Mouse (Mus musculus): Measurements from ENCODE around the gene Sag.
A peak's percentile ranks its signal among the peaks of the same experiment; 100 is the strongest.
"Not testable (repeated sequence)": the region's sequence is repeated elsewhere in the genome, so short reads cannot be mapped to it uniquely, and the experiment has no call there.

Gene Sag

DNA sequence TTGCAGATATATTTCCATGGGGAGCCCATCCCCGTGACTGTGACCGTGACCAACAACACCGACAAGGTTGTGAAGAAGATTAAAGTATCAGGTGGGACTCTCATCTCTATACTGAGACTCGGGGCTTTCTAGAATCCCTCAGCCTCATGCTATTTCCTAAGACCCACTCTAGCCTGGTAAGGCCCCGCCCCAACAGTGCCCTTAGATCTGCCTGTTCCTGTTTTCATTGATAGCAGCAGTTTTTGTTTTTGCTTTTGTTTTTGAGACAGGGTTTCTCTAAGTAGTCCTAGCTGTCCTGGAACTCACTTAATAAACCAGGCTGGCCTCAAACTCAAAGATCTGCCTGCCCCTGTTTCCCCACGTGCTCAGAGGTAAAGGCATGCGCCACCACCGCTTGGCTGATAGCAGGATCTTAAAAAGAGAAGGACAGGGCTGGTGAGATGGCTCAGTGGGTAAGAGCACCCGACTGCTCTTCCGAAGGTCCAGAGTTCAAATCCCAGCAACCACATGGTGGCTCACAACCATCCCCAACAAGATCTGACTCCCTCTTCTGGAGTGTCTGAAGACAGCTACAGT is 21.0 kb downstream of the Sag start:
- DNase-seq (ENCODE audit: low spot score), result no peak

GRCm38 (mm10) chr1:87825281-87825680 is 21.8 kb downstream of the Sag start:
- no peak for DNase-seq (ENCODE audit: low spot score)

GRCm38 (mm10) chr1:87825991-87826390 is 22.5 kb downstream of the Sag start:
- DNase-seq (ENCODE audit: low spot score), result no peak

DNA sequence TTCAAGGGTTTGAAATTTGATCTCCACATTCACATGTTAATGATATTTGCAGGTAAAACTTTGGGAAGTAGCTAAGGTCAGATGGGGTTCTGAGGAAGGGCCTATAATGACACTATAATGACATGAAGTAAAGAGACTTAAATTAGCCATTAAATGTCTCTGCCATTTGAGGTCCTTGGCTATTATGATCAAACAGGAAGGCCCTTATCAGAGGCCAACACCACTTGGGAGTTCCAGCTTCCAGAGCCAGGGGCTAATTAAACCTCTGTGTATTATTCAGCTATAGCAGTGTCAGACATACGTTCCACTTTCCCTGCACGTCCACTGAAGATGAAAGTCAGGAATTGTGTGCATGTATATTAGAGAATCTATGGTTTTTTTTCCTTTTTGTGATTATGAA is 23.0 kb downstream of the Sag start:
- DNase-seq (ENCODE audit: low spot score), result no peak

- DNase-seq (ENCODE audit: low spot score), result not testable (repeated sequence)
These were observed 24.0 kb downstream of the Sag start for GRCm38 (mm10) chr1:87827476-87827875.

DNA sequence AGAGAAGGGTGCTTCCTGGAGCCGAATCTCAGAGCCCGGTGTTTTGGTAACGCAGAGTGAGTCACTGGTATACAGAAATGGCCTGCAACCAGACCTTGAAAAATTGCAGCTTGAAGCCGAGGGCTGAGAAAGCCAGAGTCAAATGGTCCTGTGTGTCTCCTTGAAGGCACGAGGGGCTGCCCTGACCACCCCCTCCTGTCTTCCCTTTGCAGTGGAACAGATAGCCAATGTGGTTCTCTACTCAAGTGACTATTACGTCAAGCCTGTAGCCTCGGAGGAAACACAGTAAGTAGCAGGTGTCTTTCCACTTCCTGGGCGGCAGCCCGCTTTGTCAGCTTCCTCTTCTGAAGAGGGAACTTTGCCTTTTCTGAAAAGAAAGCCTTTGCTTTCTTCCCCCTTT is 24.7 kb downstream of the Sag start:
- no peak for DNase-seq (ENCODE audit: low spot score)

DNA sequence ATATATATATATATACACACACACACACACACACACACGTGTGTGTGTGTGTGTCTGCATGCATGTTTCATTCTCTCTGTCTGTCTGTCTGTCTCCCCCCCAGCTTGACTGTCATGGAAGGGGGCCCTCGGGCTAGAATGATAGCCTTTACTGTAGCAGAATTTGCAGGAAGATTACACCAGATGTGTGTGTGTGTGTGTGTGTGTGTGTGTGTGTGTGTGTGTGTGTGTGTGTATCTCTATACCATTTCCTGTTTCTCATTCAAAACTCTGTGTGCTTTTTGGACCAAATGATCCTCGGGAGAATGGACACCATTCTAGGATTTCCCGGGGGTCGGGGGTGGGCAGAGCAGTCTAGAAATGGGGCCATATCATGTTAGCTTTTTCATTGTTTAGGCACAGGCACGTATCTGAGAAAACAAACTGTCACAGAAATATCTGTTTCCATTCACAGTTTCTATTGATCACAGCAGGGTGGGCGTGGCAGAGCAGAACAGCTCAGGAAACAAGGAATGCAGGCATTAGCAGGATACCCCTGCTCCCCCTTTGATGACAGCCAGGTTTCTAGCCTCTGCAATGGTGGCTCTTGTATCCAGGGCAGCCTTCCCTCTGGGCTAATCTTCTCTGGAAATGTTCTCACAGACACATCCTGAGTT is 25.6 kb downstream of the Sag start:
- no peak for DNase-seq (ENCODE audit: low spot score)

DNA sequence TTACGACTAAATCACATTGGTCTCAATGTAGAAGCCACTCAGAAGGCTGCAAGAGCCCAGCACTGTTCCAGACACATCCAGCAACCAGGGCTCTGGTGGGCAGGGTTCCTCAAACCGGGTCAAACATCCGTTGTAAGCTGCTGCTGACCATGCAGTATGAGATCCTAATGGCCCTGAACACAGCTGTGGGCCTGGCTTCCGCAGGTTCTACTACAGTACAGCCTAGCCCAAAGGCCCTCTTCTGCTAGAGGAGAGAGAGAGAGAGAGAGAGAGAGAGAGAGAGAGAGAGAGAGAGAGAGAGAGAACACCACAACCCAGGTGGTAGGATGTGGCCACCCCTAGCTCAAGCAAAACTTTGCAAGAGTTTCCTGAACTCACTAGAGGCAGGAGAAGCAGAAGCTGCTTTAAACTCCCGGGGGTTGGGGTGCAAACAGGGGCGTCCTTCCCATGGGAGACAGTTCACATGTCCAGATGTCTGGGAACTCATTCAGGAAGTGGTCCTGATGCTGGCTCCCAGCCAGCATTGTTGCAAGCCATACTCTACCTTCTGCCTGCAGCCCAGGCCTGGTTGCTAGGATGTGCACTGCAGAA is 26.2 kb downstream of the Sag start:
- DNase-seq (ENCODE audit: low spot score), result no peak

- DNase-seq (ENCODE audit: low spot score), result no peak
These were observed 33.0 kb downstream of the Sag start for GRCm38 (mm10) chr1:87836453-87836852.

DNA sequence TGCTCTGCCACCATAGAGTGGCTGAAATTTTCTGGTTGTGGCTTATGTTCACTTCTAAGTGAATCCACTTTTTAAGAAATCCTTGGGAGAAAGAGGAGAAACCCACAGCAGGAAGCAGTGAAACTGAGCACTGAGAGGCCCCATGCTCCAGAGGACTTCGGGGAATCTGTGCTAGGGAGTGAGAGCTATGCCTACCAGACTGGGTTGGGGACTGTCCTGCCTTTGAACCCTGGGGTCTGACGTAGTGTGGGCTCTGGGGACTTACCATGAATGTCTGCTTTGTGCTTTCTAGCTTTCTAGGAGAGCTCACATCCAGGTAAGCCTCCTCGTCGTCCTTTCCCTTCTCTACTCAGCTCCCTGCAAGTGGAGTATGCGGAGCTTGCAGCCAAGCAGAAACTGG is 33.5 kb downstream of the Sag start:
- DNase-seq (ENCODE audit: low spot score), result no peak

DNA sequence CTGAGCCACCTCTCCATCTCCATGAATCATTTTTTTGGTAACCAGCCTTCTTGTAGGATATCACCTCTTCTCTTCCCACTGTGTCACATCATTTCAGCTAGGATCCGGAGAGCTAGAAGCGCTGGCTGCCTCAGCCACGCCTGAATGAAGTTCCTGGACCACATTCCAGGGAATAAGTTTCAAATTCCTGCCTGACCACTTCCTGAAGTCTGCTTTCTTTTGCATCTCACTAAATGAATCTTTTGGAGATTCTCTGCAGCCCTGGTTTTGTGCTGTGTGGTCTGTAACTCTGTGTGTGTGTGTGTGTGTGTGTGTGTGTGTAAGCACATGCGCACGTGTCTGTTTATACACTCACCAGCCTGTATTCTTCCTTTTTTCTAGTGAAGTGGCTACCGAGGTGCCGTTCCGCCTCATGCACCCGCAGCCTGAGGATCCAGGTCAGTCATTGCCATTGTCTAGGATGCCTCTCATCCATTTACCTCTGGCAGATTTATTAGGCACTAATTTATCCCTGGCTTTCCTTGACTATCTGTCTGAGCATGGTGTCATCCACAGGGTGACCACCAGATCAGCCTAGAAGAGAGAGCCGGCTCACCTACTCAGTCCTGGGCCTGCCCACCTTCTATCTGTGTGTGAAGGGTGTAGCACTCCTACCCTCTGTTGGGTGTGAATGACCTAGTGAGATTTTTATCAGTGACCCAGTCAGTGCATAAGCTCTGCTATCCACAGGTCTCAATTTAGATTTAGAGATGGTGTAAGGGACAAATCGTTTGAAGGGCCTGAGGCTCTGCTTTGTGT is 37.1 kb downstream of the Sag start:
- no peak for DNase-seq (ENCODE audit: low spot score)

- no peak for DNase-seq (ENCODE audit: low spot score)
These were observed 43.5 kb downstream of the Sag start for GRCm38 (mm10) chr1:87846801-87847474.

- no peak for DNase-seq (ENCODE audit: low spot score)
These were observed 44.1 kb downstream of the Sag start for GRCm38 (mm10) chr1:87847475-87848168.

- DNase-seq (ENCODE audit: low spot score), result peak; percentile 32
These were observed 44.9 kb downstream of the Sag start for GRCm38 (mm10) chr1:87848237-87848996.

- DNase-seq (ENCODE audit: low spot score), result no peak
These were observed 45.8 kb downstream of the Sag start for GRCm38 (mm10) chr1:87849278-87849677.

GRCm38 (mm10) chr1:87851344-87851743 is 47.9 kb downstream of the Sag start:
- no peak for DNase-seq (ENCODE audit: low spot score)

- DNase-seq (ENCODE audit: low spot score), result no peak
These were observed 48.8 kb downstream of the Sag start for GRCm38 (mm10) chr1:87852081-87852790.

GRCm38 (mm10) chr1:87852892-87853600 is 49.6 kb downstream of the Sag start, which contains the start of gene Dgkd:
TSS of gene Dgkd (plus strand) at chr1:87853287.
- peak; percentile 69 for DNase-seq (ENCODE audit: low spot score)

GRCm38 (mm10) chr1:87853601-87854361 is 50.3 kb downstream of the Sag start:
- peak; percentile 18 for DNase-seq (ENCODE audit: low spot score)

Data from urinary bladder, postnatal 14 days (tissue).